10 mouse cellular contexts compared by ENCODE assay signal in genomic region chr3:84200559-84201420, GRCm38 (mm10). TPM values are rescaled to one million over a fixed set of nuclear protein-coding genes. Genes with fewer than 3 reads are reported as not detected.
A peak's percentile ranks its signal among the peaks of the same experiment; 100 is the strongest.
DNase-seq lines count a peak whose midpoint lies in the region; ATAC-seq lines count a peak whose summit lies in the region.
"Had no signal": no experiment of that assay in that cellular context is flagged by ENCODE, and none has a peak within 500 bp of the region (broad histone marks: within the 10 kb centered on the region; RNA-seq: fewer than 3 reads in every experiment).

No protein-coding gene starts in this region.

- H3K36me3 ChIP-seq in forebrain, embryonic 11.5 days (ENCODE audit: control insufficient read depth, insufficient read depth, low read length), result 0 out of 2 replicates have a peak, but pooled peaks cover 3% of the 10 kb centered on the region
- H3K36me3 ChIP-seq in midbrain, embryonic 10.5 days, result peaks cover 82% of the 10 kb centered on the region

- no peak overlapping the region for H3K9ac ChIP-seq in forebrain, embryonic 11.5 days (ENCODE audit: low read length)

- H3K4me3 ChIP-seq in forebrain, embryonic 11.5 days (ENCODE audit: low read depth, low read length), result no peak overlapping the region
- H3K4me3 ChIP-seq in midbrain, embryonic 10.5 days, result no peak overlapping the region

- DNase-seq in heart, postnatal 4 days, result peak; percentile 22
- no peak for DNase-seq in heart, adult 18-20 months
- peak; percentile 98 for DNase-seq in brain, adult 2 months (ENCODE audit: low read depth, low spot score)
- DNase-seq in forebrain, embryonic 11.5 days (ENCODE audit: low spot score), result peak; percentile 66
- DNase-seq in midbrain, embryonic 10.5 days (ENCODE audit: low spot score), result no peak
- DNase-seq in frontal cortex, postnatal 25 days (ENCODE audit: low spot score in 2 of 2), result no peak
- no peak for DNase-seq in thymus, postnatal 0 days (ENCODE audit: low spot score)
- DNase-seq: kidney, postnatal 36 days; lung, adult 2 months had no signal

- 59% methylated on average over 13 of the region's 13 CpGs for WGBS in forebrain, embryonic 11.5 days
- 85% methylated on average over 13 of the region's 13 CpGs for WGBS in midbrain, embryonic 10.5 days

- H3K27ac ChIP-seq in forebrain, embryonic 11.5 days (ENCODE audit: low read depth, low read length), result peak overlapping the region; percentile 68
- peak overlapping the region; percentile 46; the same call in 1 of the 2 replicates for H3K27ac ChIP-seq in midbrain, embryonic 10.5 days (replicated peaks)

- peak; percentile 82 for ATAC-seq in forebrain, embryonic 11.5 days (replicated peaks; ENCODE audit: low FRiP score)
- no peak for ATAC-seq in granulocyte monocyte progenitor cell, adult 5-6 weeks (replicated peaks; ENCODE audit: poor library complexity, severe bottlenecking)

- H3K4me1 ChIP-seq in forebrain, embryonic 11.5 days (replicated peaks; ENCODE audit: control insufficient read depth, insufficient read depth, low read length), result peaks cover 4% of the 10 kb centered on the region
- H3K4me1 ChIP-seq in midbrain, embryonic 10.5 days, result peaks cover 10% of the 10 kb centered on the region

- H3K4me2 ChIP-seq in forebrain, embryonic 11.5 days (ENCODE audit: low read depth, low read length, severe bottlenecking), result no peak overlapping the region

- H3K9me3 ChIP-seq in forebrain, embryonic 11.5 days (ENCODE audit: control insufficient read depth, low read length), result no peaks in the 10 kb centered on the region
- no peaks in the 10 kb centered on the region for H3K9me3 ChIP-seq in midbrain, embryonic 10.5 days (replicated peaks)

- H3K27me3 ChIP-seq in forebrain, embryonic 11.5 days (ENCODE audit: control insufficient read depth, insufficient read depth, low read length), result no peaks in the 10 kb centered on the region
- no peaks in the 10 kb centered on the region for H3K27me3 ChIP-seq in midbrain, embryonic 10.5 days (ENCODE audit: low read depth, poor library complexity, severe bottlenecking)

RNA-seq across cellular contexts. Expression of gene Gm6525, which starts 26.9 kb away (rescaled TPM):
- total RNA-seq in heart, postnatal 4 days (2021), result not detected
- total RNA-seq in heart, adult 18-20 months (2021), result not detected
- polyA plus RNA-seq in forebrain, embryonic 11.5 days (2014; fragmentation: Nextera tagmentation; extraction: Ambion mirVana), result 0.43 and 1.1 TPM in 2 replicates
- 1.8 and 2.8 TPM in 2 replicates for polyA plus RNA-seq in midbrain, embryonic 10.5 days (2016; fragmentation: Nextera tagmentation; extraction: Ambion mirVana)
- total RNA-seq in granulocyte monocyte progenitor cell, adult 5-6 weeks (2014; fragmentation: Nextera tagmentation), result not detected in 2 replicates
- 0.15 TPM in 1 of 2 replicates, not detected in the other for total RNA-seq in granulocyte monocyte progenitor cell, adult 5-6 weeks (2017)
- polyA plus RNA-seq in thymus, postnatal 0 days (2015; fragmentation: Nextera tagmentation; extraction: Ambion mirVana), result 0.13 TPM in 1 of 2 replicates, not detected in the other
- polyA plus RNA-seq: lung, adult 2 months had no signal

RNA-seq across cellular contexts. Expression of gene Mnd1, which starts 45.2 kb away (rescaled TPM):
- total RNA-seq in heart, postnatal 4 days (2021), result 1 to 10 TPM; 9.2 to 9.8 TPM
- total RNA-seq in heart, adult 18-20 months (2021), result 1 to 10 TPM; 2.7 to 2.8 TPM
- polyA plus RNA-seq in forebrain, embryonic 11.5 days (2014; fragmentation: Nextera tagmentation; extraction: Ambion mirVana), result 8.7 and 12.1 TPM in 2 replicates
- 10.3 and 12.3 TPM in 2 replicates for polyA plus RNA-seq in midbrain, embryonic 10.5 days (2016; fragmentation: Nextera tagmentation; extraction: Ambion mirVana)
- 13.9 and 37.9 TPM in 2 replicates for total RNA-seq in granulocyte monocyte progenitor cell, adult 5-6 weeks (2014; fragmentation: Nextera tagmentation)
- total RNA-seq in granulocyte monocyte progenitor cell, adult 5-6 weeks (2017), result 32.1 and 43.3 TPM in 2 replicates
- polyA plus RNA-seq in thymus, postnatal 0 days (2015; fragmentation: Nextera tagmentation; extraction: Ambion mirVana), result 12.5 and 14.9 TPM in 2 replicates

Comparison
In these comparisons a context has a peak if more than half of its experiments do, and no peak if none do; other contexts are left out.
1. DNase-seq: peak in heart, postnatal 4 days (single experiment), brain, adult 2 months (single experiment) and forebrain, embryonic 11.5 days (single experiment); none in heart, adult 18-20 months (0 of 2), midbrain, embryonic 10.5 days (single experiment), frontal cortex, postnatal 25 days (0 of 2) and thymus, postnatal 0 days (single experiment).